Mouse (Mus musculus) stomach, postnatal 0 days (tissue): Measurements from ENCODE around the gene Cops7a. TPM values are rescaled to one million over a fixed set of nuclear protein-coding genes. Genes with fewer than 3 reads are reported as not detected.

ENCODE experiments used
- ATAC-seq: fragments of 200-750 bp; cut with Nextera tagmentation; 2 replicates; pipeline ENCODE4 v1.8.0; 2017; ENCODE audit not compliant: low FRiP score, low TSS enrichment
- DNase-seq: peaks from one replicate; pipeline ENCODE4 v3.0.0-alpha.2; 2016; ENCODE audit warnings: low spot score
- H3K27ac ChIP-seq: fragments of 300-500 bp; sonication (generic); replicated peaks from 2 replicates; pipeline ENCODE4 v1.5.1; 2014; ENCODE audit warnings: mild to moderate bottlenecking, control low read depth
- H3K27me3 ChIP-seq: fragments of 300-500 bp; sonication (generic); 2 replicates; pipeline ENCODE4 v1.6.1; 2014; ENCODE audit warnings: low read length; ENCODE audit not compliant: control insufficient read depth, insufficient read depth
- H3K36me3 ChIP-seq: fragments of 300-500 bp; sonication (generic); 2 replicates; pipeline ENCODE4 v1.6.1; 2014; ENCODE audit warnings: low read length, mixed read lengths; ENCODE audit not compliant: control insufficient read depth, insufficient read depth
- H3K4me1 ChIP-seq: fragments of 300-500 bp; sonication (generic); replicated peaks from 2 replicates; pipeline ENCODE4 v1.6.1; 2014; ENCODE audit warnings: antibody characterized with exemption; ENCODE audit not compliant: control insufficient read depth, insufficient read depth
- H3K4me2 ChIP-seq: fragments of 300-500 bp; sonication (generic); replicated peaks from 2 replicates; pipeline ENCODE4 v1.6.1; 2014; ENCODE audit warnings: low read depth, mild to moderate bottlenecking, control low read depth, moderate library complexity
- H3K4me3 ChIP-seq: fragments of 300-500 bp; sonication (generic); 2 replicates; pipeline ENCODE4 v1.5.1; 2014; ENCODE audit warnings: low read depth, low read length, control low read depth
- H3K9ac ChIP-seq: fragments of 300-500 bp; sonication (generic); 2 replicates; pipeline ENCODE4 v1.6.1; 2014; ENCODE audit warnings: mild to moderate bottlenecking, low read length, control low read depth, mixed read lengths
- H3K9me3 ChIP-seq: fragments of 300-500 bp; sonication (generic); 2 replicates; pipeline ENCODE4 v1.6.1; 2016; ENCODE audit warnings: low read length; ENCODE audit not compliant: control insufficient read depth
- CTCF ChIP-seq: IDR thresholded peaks from 2 replicates; pipeline ENCODE4 v1.5.1; 2016; ENCODE audit warnings: antibody characterized with exemption, low read depth, mild to moderate bottlenecking, moderate library complexity
- EP300 ChIP-seq: optimal IDR thresholded peaks from 2 replicates; pipeline ENCODE3; 2016; ENCODE audit warnings: antibody characterized with exemption
- WGBS: fragments of 180-500 bp; shearing (Covaris S2); extraction: QIAGEN DNeasy Blood & Tissue Kit; methylation state at CpG from one replicate; pipeline ENCODE4 v1.1.7; 2014; 5-methylcytosine and 5-hydroxymethylcytosine counted together
- polyA plus RNA-seq: library from polyadenylated mRNA; unstranded; fragments of >200 nt; fragmentation: Nextera tagmentation; extraction: Ambion mirVana; gene quantifications from 2 replicates; pipeline ENCODE4 v1.2.1, GENCODE M21; 2015

Cops7a gene
- polyA plus RNA-seq, 1 experiment from 2014 or later = 114 TPM

DNA sequence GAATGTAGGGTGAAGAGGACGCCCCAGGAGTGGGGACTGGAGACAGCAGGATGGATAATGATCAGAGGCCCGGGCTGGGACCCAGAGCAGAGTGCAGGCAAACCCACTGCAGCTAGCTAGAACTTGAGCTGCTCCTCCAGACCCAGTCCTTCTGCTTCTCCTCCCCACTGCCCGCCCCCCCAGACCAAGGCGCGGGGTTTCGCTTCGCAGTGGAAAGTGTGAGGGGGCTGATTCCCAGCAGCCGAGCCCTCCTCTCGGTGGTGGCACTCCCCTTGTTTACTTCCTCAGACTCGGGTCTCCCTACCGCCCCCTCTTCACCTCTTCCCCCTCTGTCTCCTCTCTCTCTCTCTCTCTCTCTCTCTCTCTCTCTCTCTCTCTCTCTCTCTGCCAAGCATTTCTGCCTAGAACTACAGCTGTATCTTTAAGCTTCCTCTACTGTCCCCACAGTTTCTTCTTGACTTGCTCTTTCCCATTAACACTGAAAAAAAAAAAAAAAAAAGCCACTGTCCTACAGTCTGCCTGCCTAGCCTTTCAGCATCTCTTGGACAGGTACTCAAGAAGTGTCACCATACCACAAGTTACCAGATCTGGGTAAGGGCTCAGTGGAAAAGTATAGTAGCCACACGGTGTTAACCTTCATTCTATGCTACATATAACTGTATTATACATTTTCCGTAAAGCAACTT lies 53.7 kb downstream of the Cops7a start, which contains the start of gene Lag3:
Gene Lag3 (minus strand): TSS at position 173 of the 686 bp plus-strand sequence.
- Histone ChIP-seq H3K27me3 (no peaks in the 10 kb centered on the region), H3K4me1 (peaks cover 18% of the 10 kb centered on the region), H3K9me3 (no peaks in the 10 kb centered on the region), H3K4me2 (0 out of 2 replicates have a peak within 1 kb of the TSS, but pooled peaks have one; percentile 14), H3K4me3 (no peak within 1 kb of the TSS), H3K9ac (no peak within 1 kb of the TSS), H3K27ac (no peak within 1 kb of the TSS; the same call in 1 of the 2 replicates), H3K36me3 (peaks cover 13% of the 10 kb centered on the region)
- WGBS = 19% methylated on average over 8 of the region's 13 CpGs
- DNase-seq (peak; percentile 23), ATAC-seq (no peak)
- TF ChIP-seq EP300 (no peak), CTCF (no peak)

DNA sequence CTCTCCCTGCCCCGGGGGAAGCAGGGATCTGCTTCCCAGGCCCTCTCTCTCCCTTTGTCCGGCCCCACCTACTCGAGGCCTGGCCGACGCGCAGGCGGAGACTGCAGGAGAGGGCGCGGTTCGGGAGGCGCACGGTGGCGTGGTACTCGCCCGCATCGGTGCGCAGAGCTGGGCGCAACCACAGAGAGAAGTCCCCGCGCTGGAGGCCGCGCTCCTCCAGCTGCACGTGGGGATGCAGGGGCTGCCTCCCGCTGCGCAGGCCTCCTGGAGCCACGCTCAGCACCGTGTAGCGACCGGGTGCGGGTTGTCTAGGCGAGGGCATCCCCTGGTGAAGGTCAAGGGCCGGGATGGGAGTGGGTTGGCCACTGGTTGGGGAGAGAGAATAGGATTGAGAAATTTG lies 55.3 kb downstream of the Cops7a start:
- Histone ChIP-seq H3K4me3 (0 out of 2 replicates have a peak overlapping the region, but pooled peaks have one; percentile 1), H3K9ac (no peak overlapping the region), H3K4me1 (peaks cover 12% of the 10 kb centered on the region; the same call in 1 of the 2 replicates), H3K4me2 (peak overlapping the region; percentile 29), H3K27ac (no peak overlapping the region), H3K9me3 (no peaks in the 10 kb centered on the region), H3K36me3 (peaks cover 13% of the 10 kb centered on the region), H3K27me3 (no peaks in the 10 kb centered on the region)
- TF ChIP-seq CTCF (no peak), EP300 (no peak)
- ATAC-seq (peak; percentile 54; the same call in 1 of the 2 replicates), DNase-seq (peak; percentile 62)
- 15% methylated on average over 31 of the region's 32 CpGs for WGBS

Other genes starting within 250 kb of the Cops7a start
- gene Ptpn6, start 226.8 kb downstream of the Cops7a start, polyA plus RNA-seq = 13.1 and 15.8 TPM in 2 replicates
- gene Grcc10, start 224.2 kb downstream of the Cops7a start, polyA plus RNA-seq = 292 and 310 TPM in 2 replicates
- gene Gm45234, start 209.5 kb downstream of the Cops7a start, polyA plus RNA-seq = not detected in 2 replicates
- gene Atn1, start 209.0 kb downstream of the Cops7a start, polyA plus RNA-seq = 6.6 and 6.9 TPM in 2 replicates
- 4.3 and 5.1 TPM in 2 replicates for gene Eno2, start 195.9 kb downstream of the Cops7a start, polyA plus RNA-seq
- gene Lrrc23, start 185.8 kb downstream of the Cops7a start, polyA plus RNA-seq = 0.19 and 0.28 TPM in 2 replicates
- 18.8 and 18.9 TPM in 2 replicates for gene Spsb2, start 156.9 kb downstream of the Cops7a start, polyA plus RNA-seq
- gene Tpi1, start 151.2 kb downstream of the Cops7a start, polyA plus RNA-seq = 463 and 465 TPM in 2 replicates
- gene Usp5, start 136.1 kb downstream of the Cops7a start, polyA plus RNA-seq = 60.3 and 61.8 TPM in 2 replicates
- gene Cdca3, start 136.0 kb downstream of the Cops7a start, polyA plus RNA-seq = 43.3 and 52.8 TPM in 2 replicates
- 0.53 and 0.98 TPM in 2 replicates for gene Gnb3, start 125.3 kb downstream of the Cops7a start, polyA plus RNA-seq
- 9.7 and 10.7 TPM in 2 replicates for gene P3h3, start 107.8 kb downstream of the Cops7a start, polyA plus RNA-seq
- 0.45 and 0.87 TPM in 2 replicates for gene Gpr162, start 101.6 kb downstream of the Cops7a start, polyA plus RNA-seq
- gene Cd4, start 77.3 kb downstream of the Cops7a start, polyA plus RNA-seq = 0.45 and 0.65 TPM in 2 replicates
- gene Lag3, start 53.8 kb downstream of the Cops7a start, polyA plus RNA-seq = 0.93 and 1.4 TPM in 2 replicates
- gene Ptms, start 45.4 kb downstream of the Cops7a start, polyA plus RNA-seq = 260 and 276 TPM in 2 replicates
- gene Mlf2, start 34.2 kb downstream of the Cops7a start, polyA plus RNA-seq = 312 and 330 TPM in 2 replicates
- gene Pianp, start 31.2 kb upstream of the Cops7a start, polyA plus RNA-seq = 3.1 and 4.0 TPM in 2 replicates
- gene Zfp384, start 43.6 kb upstream of the Cops7a start, polyA plus RNA-seq = 7.0 and 7.2 TPM in 2 replicates
- 72.5 and 77.4 TPM in 2 replicates for gene Ing4, start 74.2 kb upstream of the Cops7a start, polyA plus RNA-seq
- 2.5 and 2.6 TPM in 2 replicates for gene Acrbp, start 84.2 kb upstream of the Cops7a start, polyA plus RNA-seq
- 6.4 and 7.0 TPM in 2 replicates for gene Lpar5, start 102.4 kb upstream of the Cops7a start, polyA plus RNA-seq
- gene Chd4, start 130.4 kb upstream of the Cops7a start, polyA plus RNA-seq = 28.1 and 36.6 TPM in 2 replicates
- gene Nop2, start 166.4 kb upstream of the Cops7a start, polyA plus RNA-seq = 25.0 and 26.6 TPM in 2 replicates
- gene Iffo1, start 179.7 kb upstream of the Cops7a start, polyA plus RNA-seq = 4.4 and 5.7 TPM in 2 replicates
- gene Gapdh, start 200.9 kb upstream of the Cops7a start, polyA plus RNA-seq = 920 and 1,103 TPM in 2 replicates
- 15.3 and 16.6 TPM in 2 replicates for gene Ncapd2, start 226.2 kb upstream of the Cops7a start, polyA plus RNA-seq
- gene Mrpl51, start 226.3 kb upstream of the Cops7a start, polyA plus RNA-seq = 196 and 211 TPM in 2 replicates